Mouse (Mus musculus) c-Kit-positive CD71-positive TER-119-negative erythroid progenitor cells, embryonic 14.5 days (primary cell): ENCODE results near the gene Gbx2.

Experiments used
- DNase-seq: peaks from one replicate; pipeline ENCODE4 v3.0.0-alpha.2; 2013; ENCODE audit warnings: low read depth

Gbx2 gene

GRCm38 (mm10) chr1:89912392-89912791 lies 18.6 kb downstream of the Gbx2 start:
- no peak for DNase-seq

DNA sequence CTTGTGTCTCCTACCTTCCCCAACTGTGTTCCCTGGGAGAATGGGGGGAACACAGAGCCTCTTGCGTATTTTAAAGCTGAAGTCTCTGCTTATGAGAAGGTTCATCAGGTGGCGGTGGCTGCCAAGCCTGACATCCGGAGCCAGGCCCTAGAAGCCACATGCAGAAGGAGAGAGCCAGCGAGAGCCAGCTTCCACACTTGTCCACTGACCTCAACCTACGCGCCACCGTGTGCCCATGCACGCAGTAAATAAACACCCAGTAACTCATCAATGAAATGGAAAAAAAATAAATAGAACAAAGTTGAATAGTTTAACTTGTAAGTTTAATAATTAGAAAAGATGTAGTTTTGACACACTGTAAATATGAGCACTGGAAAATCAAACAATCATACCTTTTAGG lies 21.2 kb downstream of the Gbx2 start:
- no peak for DNase-seq

GRCm38 (mm10) chr1:89902641-89903040 lies 28.3 kb downstream of the Gbx2 start:
- DNase-seq = no peak

DNA sequence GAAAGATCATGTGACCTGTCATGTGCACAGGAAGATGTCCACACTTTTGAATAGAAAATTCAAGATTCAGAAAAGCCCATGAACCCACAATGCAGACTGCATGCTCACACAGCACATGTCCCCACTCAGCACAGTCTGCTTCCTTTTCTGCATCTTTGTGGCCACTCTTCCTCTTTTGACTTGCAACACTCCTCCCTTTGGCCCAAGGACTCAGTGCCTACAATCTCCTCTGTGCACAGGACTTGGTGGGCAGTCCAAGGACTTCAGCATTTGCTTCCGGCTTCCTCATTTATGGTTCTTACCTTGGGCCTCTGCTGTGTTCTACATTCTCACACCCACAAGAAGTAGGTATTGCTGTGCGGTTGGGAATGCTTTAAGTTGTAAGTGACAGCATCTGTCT lies 28.7 kb downstream of the Gbx2 start:
- DNase-seq = no peak

DNA sequence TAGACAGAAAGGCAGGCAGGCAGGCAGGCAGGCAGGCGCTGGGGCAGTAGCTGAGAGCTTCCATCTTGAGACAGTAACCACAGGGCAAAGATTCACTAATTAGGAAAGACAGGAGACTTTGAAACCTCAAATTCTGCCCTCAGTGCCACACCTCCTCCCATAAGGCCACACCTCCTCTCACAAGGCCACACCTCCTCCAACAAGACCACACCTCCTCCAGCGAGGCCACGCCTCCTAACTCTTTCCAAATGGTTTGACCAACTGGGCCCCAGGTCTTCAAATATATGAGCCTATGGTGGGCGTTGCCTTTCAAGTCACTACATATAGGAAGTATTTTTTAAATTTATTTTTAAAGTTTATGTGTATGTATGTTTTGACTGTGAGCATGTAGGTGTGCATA lies 29.6 kb downstream of the Gbx2 start:
- no peak for DNase-seq

DNA sequence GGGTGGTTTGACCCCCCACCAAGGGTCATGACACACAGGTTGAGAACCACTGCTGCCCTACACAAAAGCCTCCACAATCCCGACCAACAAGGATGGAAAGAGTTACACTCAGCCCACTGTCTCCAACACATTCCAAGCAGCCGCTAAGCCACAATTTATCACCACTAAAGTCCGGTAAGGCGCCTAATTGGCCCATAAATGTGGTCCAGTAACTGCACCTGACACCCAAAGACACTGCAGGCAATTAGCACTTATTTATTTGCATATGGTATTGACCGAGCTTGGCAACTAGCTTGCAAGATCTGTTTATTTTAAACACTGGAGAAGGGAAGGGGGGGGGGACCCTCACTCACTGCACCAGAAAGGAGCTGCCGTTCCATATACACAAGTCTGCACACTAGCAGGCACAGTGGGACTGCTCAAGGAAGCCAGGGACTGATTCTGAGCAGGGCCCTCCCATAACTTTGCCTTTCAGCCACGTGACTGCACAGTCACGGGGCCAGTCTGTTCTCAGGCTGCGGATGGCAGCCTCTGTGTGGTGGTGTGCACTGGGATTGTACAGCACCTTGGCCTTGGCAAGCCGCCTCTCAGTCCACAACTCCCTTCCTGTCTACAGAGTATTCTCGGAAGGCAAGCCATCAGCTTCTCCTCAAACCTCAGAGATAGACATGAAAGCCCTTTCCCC lies 31.1 kb downstream of the Gbx2 start:
- no peak for DNase-seq

DNA sequence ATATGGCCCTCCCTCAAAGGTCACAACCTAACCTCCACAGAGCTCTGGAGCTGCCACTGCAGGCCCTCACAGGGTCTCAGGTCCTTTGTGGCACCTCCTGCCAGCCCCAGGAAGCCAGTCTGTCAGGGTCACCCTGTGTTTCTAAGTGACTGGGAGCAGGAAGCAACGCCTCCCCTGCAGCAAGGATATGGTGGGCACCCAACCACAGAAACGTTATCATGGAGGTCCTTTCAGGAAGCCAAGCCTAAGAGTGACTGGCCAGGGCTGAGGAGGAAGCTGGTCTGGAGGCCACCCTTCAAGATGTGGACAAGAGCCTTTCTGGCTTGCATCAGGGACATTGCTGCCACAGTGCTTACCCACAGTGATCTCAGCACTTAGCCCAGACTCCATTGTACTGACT lies 31.9 kb downstream of the Gbx2 start:
- DNase-seq = no peak

- DNase-seq = no peak
These were observed 35.2 kb downstream of the Gbx2 start for GRCm38 (mm10) chr1:89895801-89896200.

DNA sequence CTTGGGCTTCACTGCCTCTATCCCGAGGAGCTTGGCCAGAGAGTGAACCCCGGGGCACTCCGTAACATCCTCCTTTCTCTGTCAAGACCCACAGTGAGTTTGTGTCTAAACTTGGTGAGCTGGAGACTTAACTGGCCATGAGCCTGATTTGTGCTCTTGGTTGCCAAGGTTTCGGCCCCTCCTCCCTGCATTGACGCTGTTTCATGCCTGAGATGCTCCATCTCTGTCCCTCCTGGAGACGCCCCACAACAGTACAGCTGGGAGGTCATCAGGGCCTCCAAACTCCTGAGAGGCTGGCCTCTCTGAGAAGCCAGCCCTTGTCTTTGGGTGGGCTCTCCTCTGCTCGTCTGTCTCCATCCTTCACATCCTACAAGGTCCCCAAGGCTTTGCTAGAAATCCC lies 38.7 kb downstream of the Gbx2 start:
- DNase-seq = no peak

DNA sequence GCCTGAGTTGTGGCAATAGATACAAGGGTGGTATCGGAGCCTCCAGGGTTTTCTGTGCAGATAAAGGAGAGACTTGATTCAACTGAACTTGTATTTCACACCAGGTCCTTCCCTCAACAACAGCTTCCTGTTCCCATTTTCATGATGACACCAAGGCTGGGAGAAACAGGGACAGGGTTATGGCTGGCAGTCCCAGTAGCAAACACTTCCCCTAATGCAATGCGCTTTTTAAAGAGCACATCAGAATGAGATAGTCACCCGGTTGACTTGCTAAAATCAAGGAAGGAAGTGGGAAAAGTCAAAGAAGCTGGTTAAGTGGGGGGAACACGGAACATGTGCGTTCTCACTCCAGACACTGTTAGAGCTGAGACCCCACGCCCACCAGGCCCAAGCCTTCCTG lies 39.6 kb downstream of the Gbx2 start:
- no peak for DNase-seq

DNA sequence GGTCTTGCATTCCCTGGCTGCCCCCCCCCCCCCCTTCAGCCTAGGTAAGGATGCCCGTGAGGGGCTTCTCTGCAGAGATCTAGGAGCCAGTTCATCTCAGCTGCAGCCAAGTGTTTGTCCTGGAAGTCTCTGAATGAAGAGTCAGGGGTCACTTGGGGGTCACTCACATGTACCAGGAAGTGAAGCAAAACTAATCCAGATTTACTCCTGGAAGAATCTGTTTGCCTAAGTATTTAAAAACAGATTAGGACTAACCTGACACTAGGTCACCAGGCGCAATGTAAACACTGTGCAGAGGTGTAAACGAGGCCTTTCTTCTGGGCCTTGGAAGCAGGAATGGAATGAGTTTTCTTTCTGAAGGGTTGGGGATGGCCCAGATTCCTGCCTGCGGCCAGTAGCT lies 45.3 kb downstream of the Gbx2 start:
- DNase-seq = no peak

- no peak for DNase-seq
These were observed 46.6 kb downstream of the Gbx2 start for GRCm38 (mm10) chr1:89884335-89884734.

GRCm38 (mm10) chr1:89880834-89881233 lies 50.1 kb downstream of the Gbx2 start:
- DNase-seq = no peak

DNA sequence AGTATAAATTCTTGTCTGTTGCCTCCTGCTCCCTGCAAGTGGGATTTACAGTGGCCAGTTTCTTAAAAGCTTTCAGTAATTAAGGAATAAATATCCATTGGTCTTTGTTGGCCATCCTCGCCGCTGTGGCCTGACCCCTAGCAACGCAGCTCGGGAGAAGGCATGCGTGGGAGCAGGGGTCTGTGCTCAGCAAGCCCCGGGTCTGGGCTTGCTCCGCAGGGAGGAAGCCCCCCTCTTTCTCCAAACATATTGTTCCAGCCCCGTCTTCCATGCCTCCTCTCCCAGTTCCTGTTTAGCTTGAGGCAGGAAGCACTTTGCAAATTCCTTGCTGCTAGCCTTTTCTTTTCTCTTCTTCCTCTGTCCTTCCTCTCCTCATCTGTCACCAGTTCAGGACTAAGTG lies 50.8 kb downstream of the Gbx2 start:
- DNase-seq = no peak

DNA sequence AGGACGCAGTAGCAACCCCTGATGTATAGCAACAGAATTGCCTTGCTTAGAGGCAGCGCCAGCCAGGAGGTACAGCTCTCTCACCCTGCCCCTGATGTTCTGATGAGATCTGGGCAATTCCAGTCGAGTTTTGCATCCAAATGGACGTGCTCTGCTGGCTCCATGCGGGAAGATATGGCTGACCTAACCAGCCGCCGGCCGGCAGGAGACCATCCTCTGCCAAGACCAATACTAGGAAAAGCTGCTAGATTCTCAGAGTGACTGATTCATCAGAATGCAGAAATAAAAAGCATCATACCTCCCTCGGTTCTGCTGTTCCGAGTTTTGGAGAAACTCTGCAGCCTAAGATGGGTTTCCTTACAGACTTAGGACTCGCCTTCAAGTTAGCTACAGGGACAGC lies 52.5 kb downstream of the Gbx2 start:
- DNase-seq = no peak
